Mouse (Mus musculus): ENCODE data around the gene Btaf1. TPM values are rescaled to one million over a fixed set of nuclear protein-coding genes. Genes with fewer than 3 reads are reported as not detected.

Gene Btaf1
- polyA plus RNA-seq (2014; fragmentation: Illumina TruSeq; extraction: RNeasy Lipid Tissue Mini Kit (QIAGEN cat#74804); ENCODE audit: low read depth, low replicate concordance) = 120 TPM

GRCm38 (mm10) chr19:36925671-36926552 lies at the start of gene Btaf1:
Gene Btaf1, plus strand, starts transcription at chr19:36926079.

GRCm38 (mm10) chr19:36919466-36919865 lies 6.4 kb upstream of the Btaf1 start, which contains the start of gene Fgfbp3:
Gene Fgfbp3, minus strand, starts transcription at chr19:36919615.

Other genes starting within 250 kb of the Btaf1 start
- gene Ppp1r3c, start 189.4 kb upstream of the Btaf1 start, polyA plus RNA-seq (2014; fragmentation: Illumina TruSeq; extraction: RNeasy Lipid Tissue Mini Kit (QIAGEN cat#74804); ENCODE audit: low read depth, low replicate concordance) = 4.4 TPM
- 42.2 TPM for gene Tnks2, start 91.8 kb upstream of the Btaf1 start, polyA plus RNA-seq (2014; fragmentation: Illumina TruSeq; extraction: RNeasy Lipid Tissue Mini Kit (QIAGEN cat#74804); ENCODE audit: low read depth, low replicate concordance)
- 0.90 TPM for gene Fgfbp3, start 6.5 kb upstream of the Btaf1 start, polyA plus RNA-seq (2014; fragmentation: Illumina TruSeq; extraction: RNeasy Lipid Tissue Mini Kit (QIAGEN cat#74804); ENCODE audit: low read depth, low replicate concordance)

All from testis, adult 10 weeks (tissue).